Mouse (Mus musculus) MN1 (cell line): ENCODE results near the gene Olfr1315-ps1.

Experiments used
- DNase-seq: peaks from one replicate; pipeline ENCODE4 v3.0.0-alpha.2; 2016; ENCODE audit warnings: low spot score

The Olfr1315-ps1 gene

GRCm38 (mm10) chr2:112115340-112115739 lies at the start of gene Olfr1315-ps1:
Gene Olfr1315-ps1, minus strand, starts transcription at chr2:112115440.
- DNase-seq = no peak

- DNase-seq = no peak
Observed at GRCm38 (mm10) chr2:112153898-112154297, 38.7 kb upstream of the Olfr1315-ps1 start, which contains the start of gene Olfr1318. Gene Olfr1318, plus strand, starts transcription at chr2:112154198.

- DNase-seq = no peak
Observed at GRCm38 (mm10) chr2:112140029-112140428, 24.8 kb upstream of the Olfr1315-ps1 start, which contains the start of gene Olfr1317. Gene Olfr1317, plus strand, starts transcription at chr2:112140329.

DNA sequence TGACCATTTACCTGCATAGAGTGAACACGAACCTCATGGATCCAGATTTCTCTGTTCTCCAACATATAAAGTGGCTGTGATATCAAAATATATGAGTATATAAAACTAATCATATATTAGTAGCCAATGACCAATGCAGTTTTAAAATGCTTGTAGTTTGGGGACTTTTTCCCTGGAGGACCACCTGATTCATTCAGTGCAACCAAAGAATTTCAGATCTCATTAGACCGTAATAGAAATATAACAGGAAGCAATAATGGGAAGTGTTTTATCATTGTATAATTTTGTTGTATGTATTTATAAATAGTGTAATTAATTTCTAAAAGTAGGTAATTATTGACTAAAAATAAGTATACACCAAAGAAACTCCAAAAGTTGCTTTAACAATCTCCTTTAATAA lies 19.6 kb upstream of the Olfr1315-ps1 start, which contains the start of gene Olfr1316:
Olfr1316 (minus strand) TSS at position 101 of the 400 bp plus-strand sequence.
- no peak for DNase-seq

DNA sequence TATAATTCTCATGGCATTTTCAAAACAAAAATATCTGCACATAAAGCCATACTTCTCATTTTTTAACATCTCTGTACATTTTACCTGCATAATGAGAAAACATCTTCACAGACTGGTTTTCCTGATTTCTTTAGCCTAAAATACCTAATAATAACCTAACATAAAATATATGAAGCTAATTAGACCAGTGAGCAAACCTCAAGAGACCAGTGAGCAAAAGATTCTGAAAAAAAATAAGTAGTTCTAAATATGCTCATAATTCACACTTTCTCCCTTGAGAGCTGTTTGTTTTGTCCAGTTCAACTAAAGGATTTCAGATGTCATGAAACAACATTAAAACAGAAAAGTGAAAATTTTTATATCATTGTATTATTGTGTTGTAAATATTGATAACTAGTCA lies 18.6 kb downstream of the Olfr1315-ps1 start, which contains the start of gene Olfr1314:
Olfr1314 (minus strand) TSS at position 101 of the 400 bp plus-strand sequence.
- no peak for DNase-seq

- DNase-seq = no peak
Observed at GRCm38 (mm10) chr2:112077743-112078142, 37.5 kb downstream of the Olfr1315-ps1 start, which contains the start of gene Olfr1313. Gene Olfr1313, minus strand, starts transcription at chr2:112077843.
